Comparison of ENCODE assay signal across 9 mouse cellular contexts in genomic region chr2:86464442-86465109, GRCm38 (mm10). TPM values are rescaled to one million over a fixed set of nuclear protein-coding genes. Genes with fewer than 3 reads are reported as not detected.
DNase-seq lines count a peak whose midpoint lies in the region; ATAC-seq lines count a peak whose summit lies in the region.
"Had no signal": no experiment of that assay in that cellular context is flagged by ENCODE, and none has a peak within 500 bp of the region (broad histone marks: within the 10 kb centered on the region; RNA-seq: fewer than 3 reads in every experiment).

No protein-coding gene starts in this region.

- H3K27ac ChIP-seq in kidney, embryonic 14.5 days (ENCODE audit: low read depth, low read length), result no peak overlapping the region
- H3K27ac ChIP-seq in heart, embryonic 14.5 days (replicated peaks in 1 of 2; ENCODE audit: control insufficient read depth in 1 of 2, insufficient read depth in 1 of 2, low read depth in 2 of 2, low read length in 2 of 2), result no peak overlapping the region
- no peak overlapping the region for H3K27ac ChIP-seq in liver, embryonic 13.5 days
- H3K27ac ChIP-seq: liver, embryonic 15.5 days had no signal

- no peak overlapping the region for H3K9ac ChIP-seq in kidney, embryonic 14.5 days (ENCODE audit: low read depth, low read length)
- no peak overlapping the region for H3K9ac ChIP-seq in heart, embryonic 14.5 days (ENCODE audit: low read length)
- no peak overlapping the region for H3K9ac ChIP-seq in liver, embryonic 13.5 days
- H3K9ac ChIP-seq: liver, embryonic 15.5 days had no signal

- DNase-seq in kidney, adult 11 months, result peak; percentile 14
- DNase-seq in embryo, embryonic 9.5 days (ENCODE audit: extremely low spot score), result peak; percentile 48
- peak; percentile 48 for DNase-seq in kidney, postnatal 14 days
- peak; percentile 1 for DNase-seq in liver, embryonic 13.5 days
- peak; percentile 35 for DNase-seq in thymus, postnatal 25 days

- no peaks in the 10 kb centered on the region for H3K4me1 ChIP-seq in kidney, embryonic 14.5 days (ENCODE audit: control insufficient read depth, insufficient read depth, low read length)
- H3K4me1 ChIP-seq in heart, embryonic 14.5 days (ENCODE audit: control insufficient read depth in 2 of 2, insufficient read depth in 2 of 2, low read length in 2 of 2), result no peaks in the 10 kb centered on the region
- no peaks in the 10 kb centered on the region for H3K4me1 ChIP-seq in liver, embryonic 13.5 days (replicated peaks)
- H3K4me1 ChIP-seq: liver, embryonic 15.5 days had no signal

- H3K9me3 ChIP-seq in kidney, embryonic 14.5 days (ENCODE audit: control insufficient read depth, low read length), result no peaks in the 10 kb centered on the region
- no peaks in the 10 kb centered on the region for H3K9me3 ChIP-seq in heart, embryonic 14.5 days (ENCODE audit: control insufficient read depth, low read length)
- no peaks in the 10 kb centered on the region for H3K9me3 ChIP-seq in liver, embryonic 13.5 days (replicated peaks)
- H3K9me3 ChIP-seq: liver, embryonic 15.5 days had no signal

- WGBS in kidney, embryonic 14.5 days, result 40% methylated on average over 10 of the region's 10 CpGs
- 31% methylated on average over 10 of the region's 10 CpGs for WGBS in heart, embryonic 14.5 days
- 26% methylated on average over 10 of the region's 10 CpGs for WGBS in liver, embryonic 13.5 days (ENCODE audit: insufficient replicate concordance)

- H3K36me3 ChIP-seq in kidney, embryonic 14.5 days (ENCODE audit: control insufficient read depth, insufficient read depth, low read length), result no peaks in the 10 kb centered on the region
- no peaks in the 10 kb centered on the region for H3K36me3 ChIP-seq in heart, embryonic 14.5 days (ENCODE audit: control insufficient read depth, insufficient read depth, low read length)
- no peaks in the 10 kb centered on the region for H3K36me3 ChIP-seq in liver, embryonic 13.5 days
- H3K36me3 ChIP-seq: liver, embryonic 15.5 days had no signal

- ATAC-seq in kidney, embryonic 14.5 days (ENCODE audit: low FRiP score, low TSS enrichment), result no peak
- no peak for ATAC-seq in heart, embryonic 14.5 days (ENCODE audit: insufficient number of reproducible peaks, insufficient read depth, low FRiP score, low read depth)
- ATAC-seq in liver, embryonic 13.5 days (ENCODE audit: low read depth), result no peak
- ATAC-seq in neutrophil, adult 5-6 weeks (ENCODE audit: extremely low read depth, insufficient number of reproducible peaks, low FRiP score, poor library complexity, severe bottlenecking), result 0 out of 2 replicates have a peak, but pooled peaks have one; percentile 19

- no peak overlapping the region for H3K4me3 ChIP-seq in kidney, embryonic 14.5 days (ENCODE audit: low read length)
- peak overlapping the region in 1 of 2 experiments; percentile 18; a peak in 1 of 4 replicates for H3K4me3 ChIP-seq in heart, embryonic 14.5 days (ENCODE audit: control insufficient read depth in 1 of 2, insufficient read depth in 1 of 2, low read depth in 1 of 2, low read length in 2 of 2)
- no peak overlapping the region for H3K4me3 ChIP-seq in liver, embryonic 13.5 days (replicated peaks)
- H3K4me3 ChIP-seq: liver, embryonic 15.5 days had no signal

- no peaks in the 10 kb centered on the region for H3K27me3 ChIP-seq in kidney, embryonic 14.5 days (ENCODE audit: control insufficient read depth, insufficient read depth, low read length)
- H3K27me3 ChIP-seq in heart, embryonic 14.5 days (ENCODE audit: control insufficient read depth, insufficient read depth, low read length), result no peaks in the 10 kb centered on the region
- no peaks in the 10 kb centered on the region for H3K27me3 ChIP-seq in liver, embryonic 13.5 days
- H3K27me3 ChIP-seq: liver, embryonic 15.5 days had no signal

- no peak overlapping the region for H3K4me2 ChIP-seq in kidney, embryonic 14.5 days (replicated peaks; ENCODE audit: low read depth, low read length)
- H3K4me2 ChIP-seq in heart, embryonic 14.5 days (ENCODE audit: low read length), result peak overlapping the region; percentile 47
- no peak overlapping the region for H3K4me2 ChIP-seq in liver, embryonic 13.5 days
- H3K4me2 ChIP-seq: liver, embryonic 15.5 days had no signal

RNA-seq across cellular contexts. Expression of gene Olfr1066, which starts 8.5 kb away (rescaled TPM):
- polyA plus RNA-seq in kidney, embryonic 14.5 days (2014; fragmentation: Nextera tagmentation; extraction: Ambion mirVana), result not detected in 2 replicates
- polyA plus RNA-seq in heart, embryonic 14.5 days (2014; fragmentation: Nextera tagmentation; extraction: Ambion mirVana), result not detected in 2 replicates
- not detected in 2 replicates for polyA plus RNA-seq in liver, embryonic 13.5 days (2015; fragmentation: Nextera tagmentation; extraction: Ambion mirVana)
- total RNA-seq in neutrophil, adult 5-6 weeks (2017), result not detected in 2 replicates
- polyA plus RNA-seq: liver, embryonic 15.5 days had no signal

RNA-seq across cellular contexts. Expression of gene Olfr1065, which starts 14.2 kb away (rescaled TPM):
- not detected in 2 replicates for polyA plus RNA-seq in kidney, embryonic 14.5 days (2014; fragmentation: Nextera tagmentation; extraction: Ambion mirVana)
- not detected in 2 replicates for polyA plus RNA-seq in heart, embryonic 14.5 days (2014; fragmentation: Nextera tagmentation; extraction: Ambion mirVana)
- polyA plus RNA-seq in liver, embryonic 13.5 days (2015; fragmentation: Nextera tagmentation; extraction: Ambion mirVana), result not detected in 2 replicates
- not detected in 2 replicates for total RNA-seq in neutrophil, adult 5-6 weeks (2017)
- polyA plus RNA-seq: liver, embryonic 15.5 days had no signal

RNA-seq across cellular contexts. Expression of gene Olfr228, which starts 22.6 kb away (rescaled TPM):
- polyA plus RNA-seq in kidney, embryonic 14.5 days (2014; fragmentation: Nextera tagmentation; extraction: Ambion mirVana), result not detected in 2 replicates
- not detected in 2 replicates for polyA plus RNA-seq in heart, embryonic 14.5 days (2014; fragmentation: Nextera tagmentation; extraction: Ambion mirVana)
- not detected in 2 replicates for polyA plus RNA-seq in liver, embryonic 13.5 days (2015; fragmentation: Nextera tagmentation; extraction: Ambion mirVana)
- not detected in 2 replicates for total RNA-seq in neutrophil, adult 5-6 weeks (2017)
- polyA plus RNA-seq: liver, embryonic 15.5 days had no signal

RNA-seq across cellular contexts. Expression of gene Olfr1062, which starts 38.0 kb away (rescaled TPM):
- polyA plus RNA-seq in kidney, embryonic 14.5 days (2014; fragmentation: Nextera tagmentation; extraction: Ambion mirVana), result not detected in 2 replicates
- not detected in 2 replicates for polyA plus RNA-seq in heart, embryonic 14.5 days (2014; fragmentation: Nextera tagmentation; extraction: Ambion mirVana)
- polyA plus RNA-seq in liver, embryonic 13.5 days (2015; fragmentation: Nextera tagmentation; extraction: Ambion mirVana), result not detected in 2 replicates
- not detected in 2 replicates for total RNA-seq in neutrophil, adult 5-6 weeks (2017)
- polyA plus RNA-seq: liver, embryonic 15.5 days had no signal

RNA-seq across cellular contexts. Expression of gene Olfr1076, which starts 43.7 kb away (rescaled TPM):
- not detected in 2 replicates for polyA plus RNA-seq in kidney, embryonic 14.5 days (2014; fragmentation: Nextera tagmentation; extraction: Ambion mirVana)
- not detected in 2 replicates for polyA plus RNA-seq in heart, embryonic 14.5 days (2014; fragmentation: Nextera tagmentation; extraction: Ambion mirVana)
- polyA plus RNA-seq in liver, embryonic 13.5 days (2015; fragmentation: Nextera tagmentation; extraction: Ambion mirVana), result not detected in 2 replicates
- total RNA-seq in neutrophil, adult 5-6 weeks (2017), result not detected in 2 replicates
- polyA plus RNA-seq: liver, embryonic 15.5 days had no signal
